Mouse (Mus musculus) hindbrain, embryonic 16.5 days (tissue): ENCODE measurements around the gene Foxi1. TPM values are rescaled to one million over a fixed set of nuclear protein-coding genes. Genes with fewer than 3 reads are reported as not detected.
"Not testable (repeated sequence)": the region's sequence is repeated elsewhere in the genome, so short reads cannot be mapped to it uniquely, and the experiment has no call there.

Experiments used
- ATAC-seq: fragments of 200-750 bp; cut with Nextera tagmentation; 2 replicates; pipeline ENCODE4 v1.8.0; 2017; ENCODE audit warnings: moderate TSS enrichment, moderate library complexity
- H3K27ac ChIP-seq: fragments of 300-500 bp; sonication (generic); 2 replicates; pipeline ENCODE4 v1.5.1; 2014; ENCODE audit warnings: low read depth, mild to moderate bottlenecking, control low read depth, low read length, moderate library complexity
- H3K27me3 ChIP-seq: fragments of 300-500 bp; sonication (generic); replicated peaks from 2 replicates; pipeline ENCODE4 v1.6.1; 2014; ENCODE audit warnings: low read length; ENCODE audit not compliant: control insufficient read depth, insufficient read depth
- H3K36me3 ChIP-seq: fragments of 300-500 bp; sonication (generic); 2 replicates; pipeline ENCODE4 v1.6.1; 2014; ENCODE audit warnings: mild to moderate bottlenecking, low read length, moderate library complexity, mixed read lengths; ENCODE audit not compliant: control insufficient read depth, insufficient read depth
- H3K4me1 ChIP-seq: fragments of 300-500 bp; sonication (generic); 2 replicates; pipeline ENCODE4 v1.6.1; 2014; ENCODE audit warnings: low read depth, low read length; ENCODE audit not compliant: control insufficient read depth, insufficient read depth
- H3K4me2 ChIP-seq: fragments of 300-500 bp; sonication (generic); 2 replicates; pipeline ENCODE4 v1.6.1; 2014; ENCODE audit warnings: mild to moderate bottlenecking, low read length, control low read depth, moderate library complexity
- H3K4me3 ChIP-seq: fragments of 300-500 bp; sonication (generic); 2 replicates; pipeline ENCODE4 v1.5.1; 2014; ENCODE audit warnings: mild to moderate bottlenecking, low read length, control low read depth, moderate library complexity
- H3K9ac ChIP-seq: fragments of 300-500 bp; sonication (generic); 2 replicates; pipeline ENCODE4 v1.6.1; 2014; ENCODE audit warnings: low read depth, mild to moderate bottlenecking, control low read depth, low read length, moderate library complexity
- H3K9me3 ChIP-seq: fragments of 300-500 bp; sonication (generic); 2 replicates; pipeline ENCODE4 v1.6.1; 2014; ENCODE audit warnings: mild to moderate bottlenecking, low read length, moderate library complexity; ENCODE audit not compliant: control insufficient read depth
- WGBS: fragments of 180-500 bp; shearing (Covaris S2); extraction: QIAGEN DNeasy Blood & Tissue Kit; methylation state at CpG from one replicate; pipeline ENCODE4 v1.1.7; 2014; 5-methylcytosine and 5-hydroxymethylcytosine counted together
- polyA plus RNA-seq: library from polyadenylated mRNA; unstranded; fragments of >200 nt; fragmentation: Nextera tagmentation; extraction: Ambion mirVana; gene quantifications from 2 replicates; pipeline ENCODE4 v1.2.1, GENCODE M21; 2015

Foxi1 gene
- not detected in 2 replicates for polyA plus RNA-seq

- H3K4me2 ChIP-seq = no peak within 1 kb of the TSS
- H3K4me3 ChIP-seq = no peak within 1 kb of the TSS
- no peak for ATAC-seq
- H3K4me1 ChIP-seq = no peaks in the 10 kb centered on the region
- H3K36me3 ChIP-seq = no peaks in the 10 kb centered on the region
- no peaks in the 10 kb centered on the region for H3K27me3 ChIP-seq
- no peak within 1 kb of the TSS for H3K9ac ChIP-seq
- WGBS = 73% methylated on average over 7 of the region's 10 CpGs
- no peak within 1 kb of the TSS for H3K27ac ChIP-seq
- no peaks in the 10 kb centered on the region for H3K9me3 ChIP-seq
Measured at GRCm38 (mm10) chr11:34207989-34208388, at the start of gene Foxi1. TSS of gene Foxi1 (minus strand) at chr11:34208089.

GRCm38 (mm10) chr11:34242979-34243378 is 35.1 kb upstream of the Foxi1 start:
- no peak overlapping the region for H3K4me2 ChIP-seq
- 60% methylated on average over 6 of the region's 6 CpGs for WGBS
- H3K36me3 ChIP-seq = no peaks in the 10 kb centered on the region
- H3K4me1 ChIP-seq = no peaks in the 10 kb centered on the region
- H3K27ac ChIP-seq = no peak overlapping the region
- no peak for ATAC-seq
- H3K27me3 ChIP-seq = no peaks in the 10 kb centered on the region
- no peak overlapping the region for H3K9ac ChIP-seq
- H3K9me3 ChIP-seq = peaks cover 4% of the 10 kb centered on the region; the same call in 1 of the 2 replicates
- no peak overlapping the region for H3K4me3 ChIP-seq

- Histone ChIP-seq H3K4me2 (no peak overlapping the region), H3K27ac (no peak overlapping the region), H3K36me3 (no peaks in the 10 kb centered on the region), H3K4me1 (no peaks in the 10 kb centered on the region), H3K9me3 (peaks cover 4% of the 10 kb centered on the region; the same call in 1 of the 2 replicates), H3K4me3 (no peak overlapping the region), H3K9ac (no peak overlapping the region), H3K27me3 (no peaks in the 10 kb centered on the region)
- ATAC-seq = no peak
- WGBS = 95% methylated on average over 1 of the region's 1 CpGs
Measured at GRCm38 (mm10) chr11:34240252-34240651, 32.4 kb upstream of the Foxi1 start.

GRCm38 (mm10) chr11:34239691-34240090 is 31.8 kb upstream of the Foxi1 start:
- H3K36me3 ChIP-seq = no peaks in the 10 kb centered on the region
- no peaks in the 10 kb centered on the region for H3K27me3 ChIP-seq
- no peak overlapping the region for H3K4me3 ChIP-seq
- H3K9ac ChIP-seq = no peak overlapping the region
- H3K4me1 ChIP-seq = no peaks in the 10 kb centered on the region
- H3K27ac ChIP-seq = no peak overlapping the region
- H3K4me2 ChIP-seq = no peak overlapping the region
- H3K9me3 ChIP-seq = peaks cover 4% of the 10 kb centered on the region; the same call in 1 of the 2 replicates
- ATAC-seq = no peak
- 92% methylated on average over 2 of the region's 2 CpGs for WGBS

- no peak overlapping the region for H3K4me3 ChIP-seq
- H3K9me3 ChIP-seq = no peaks in the 10 kb centered on the region
- H3K27ac ChIP-seq = no peak overlapping the region
- no peak for ATAC-seq
- H3K4me2 ChIP-seq = no peak overlapping the region
- no peaks in the 10 kb centered on the region for H3K4me1 ChIP-seq
- no peaks in the 10 kb centered on the region for H3K27me3 ChIP-seq
- WGBS = 86% methylated on average over 6 of the region's 6 CpGs
- H3K9ac ChIP-seq = no peak overlapping the region
- no peaks in the 10 kb centered on the region for H3K36me3 ChIP-seq
Measured at GRCm38 (mm10) chr11:34236885-34237284, 29.0 kb upstream of the Foxi1 start.

- WGBS = 44% methylated on average over 5 of the region's 5 CpGs
- H3K27ac ChIP-seq = no peak overlapping the region
- H3K9me3 ChIP-seq = no peaks in the 10 kb centered on the region
- H3K4me2 ChIP-seq = no peak overlapping the region
- 0 out of 2 replicates have a peak, but pooled peaks have one; percentile 48 for ATAC-seq
- H3K27me3 ChIP-seq = no peaks in the 10 kb centered on the region
- no peaks in the 10 kb centered on the region for H3K36me3 ChIP-seq
- H3K9ac ChIP-seq = no peak overlapping the region
- no peaks in the 10 kb centered on the region for H3K4me1 ChIP-seq
- no peak overlapping the region for H3K4me3 ChIP-seq
Measured at GRCm38 (mm10) chr11:34236091-34236759, 28.3 kb upstream of the Foxi1 start.

- H3K36me3 ChIP-seq = no peaks in the 10 kb centered on the region
- 40% methylated on average over 6 of the region's 6 CpGs for WGBS
Measured at GRCm38 (mm10) chr11:34228758-34229364, 21.0 kb upstream of the Foxi1 start.

GRCm38 (mm10) chr11:34227180-34227579 is 19.3 kb upstream of the Foxi1 start:
- no peak overlapping the region for H3K4me3 ChIP-seq
- no peaks in the 10 kb centered on the region for H3K36me3 ChIP-seq
- no peak overlapping the region for H3K27ac ChIP-seq
- no peaks in the 10 kb centered on the region for H3K9me3 ChIP-seq
- H3K4me1 ChIP-seq = no peaks in the 10 kb centered on the region
- 55% methylated on average over 1 of the region's 1 CpGs for WGBS
- ATAC-seq = no peak
- no peak overlapping the region for H3K9ac ChIP-seq
- no peak overlapping the region for H3K4me2 ChIP-seq
- H3K27me3 ChIP-seq = no peaks in the 10 kb centered on the region

More at GRCm38 (mm10) chr11:34228758-34229364, 21.0 kb upstream of the Foxi1 start:
- Histone ChIP-seq H3K9me3 (no peaks in the 10 kb centered on the region), H3K27ac (no peak overlapping the region), H3K4me3 (no peak overlapping the region), H3K9ac (no peak overlapping the region), H3K4me1 (no peaks in the 10 kb centered on the region), H3K27me3 (no peaks in the 10 kb centered on the region), H3K4me2 (no peak overlapping the region)
- ATAC-seq = no peak

GRCm38 (mm10) chr11:34220596-34220995 is 12.7 kb upstream of the Foxi1 start:
- not testable (repeated sequence) for ATAC-seq, H3K4me3 ChIP-seq, H3K9me3 ChIP-seq, H3K4me2 ChIP-seq, H3K9ac ChIP-seq, H3K36me3 ChIP-seq, H3K4me1 ChIP-seq, H3K27me3 ChIP-seq, H3K27ac ChIP-seq
- WGBS = 91% methylated on average over 4 of the region's 4 CpGs
